8 mouse cellular contexts compared by ENCODE assay signal in genomic region chr8:126565954-126566445, GRCm38 (mm10). TPM values are rescaled to one million over a fixed set of nuclear protein-coding genes. Genes with fewer than 3 reads are reported as not detected.
DNase-seq lines count a peak whose midpoint lies in the region; ATAC-seq and TF ChIP-seq lines count a peak whose summit lies in the region.

No protein-coding gene starts in this region.

- H3K36me3 ChIP-seq in forebrain, embryonic 16.5 days (ENCODE audit: control insufficient read depth, insufficient read depth), result no peaks in the 10 kb centered on the region
- no peaks in the 10 kb centered on the region for H3K36me3 ChIP-seq in macrophage (ENCODE audit: inconsistent target)

- no peaks in the 10 kb centered on the region for H3K27me3 ChIP-seq in forebrain, embryonic 16.5 days (replicated peaks; ENCODE audit: control insufficient read depth, insufficient read depth, low read length)
- H3K27me3 ChIP-seq in cerebellum, adult 2 months (ENCODE audit: control insufficient read depth, insufficient read depth, low read length), result no peaks in the 10 kb centered on the region

- no peak overlapping the region for H3K4me3 ChIP-seq in left cerebral cortex, adult 2 months
- H3K4me3 ChIP-seq in forebrain, embryonic 16.5 days (replicated peaks; ENCODE audit: low read length), result no peak overlapping the region
- H3K4me3 ChIP-seq in macrophage (ENCODE audit: inconsistent target), result no peak overlapping the region
- H3K4me3 ChIP-seq in cerebellum, adult 2 months (replicated peaks; ENCODE audit: insufficient read depth, low read depth, low read length), result no peak overlapping the region

- TF ChIP-seq CTCF in left cerebral cortex, adult 2 months (IDR thresholded peaks at IDR 0.05), result no peak; the same call in 1 of the 2 replicates
- TF ChIP-seq CTCF in cerebellum, adult 2 months (IDR thresholded peaks at IDR 0.05; ENCODE audit: borderline replicate concordance, insufficient read depth, low read depth, low read length), result no peak

- peak; percentile 24; the same call in 1 of the 2 replicates for ATAC-seq in forebrain, embryonic 16.5 days
- peak; percentile 50 to 61 for ATAC-seq in hematopoietic stem cell, adult 5-6 weeks (replicated peaks in 1 of 2; ENCODE audit: insufficient read depth in 1 of 2, low FRiP score in 2 of 2, low TSS enrichment in 1 of 2, low read depth in 1 of 2, poor library complexity in 2 of 2, severe bottlenecking in 2 of 2)

- H3K9ac ChIP-seq in forebrain, embryonic 16.5 days (replicated peaks; ENCODE audit: low read depth, low read length), result no peak overlapping the region

- no peak for DNase-seq in left cerebral cortex, adult 2 months (ENCODE audit: extremely low spot score in 1 of 2, low spot score in 2 of 2)
- DNase-seq in left cerebral cortex, adult 18-20 months (ENCODE audit: low spot score in 2 of 2), result no peak
- no peak for DNase-seq in cerebellum, adult 2 months
- DNase-seq in ovary, postnatal 10 days (ENCODE audit: low spot score), result no peak
- DNase-seq in spleen, adult 18-20 months, result no peak

- no peaks in the 10 kb centered on the region for H3K79me2 ChIP-seq in macrophage (ENCODE audit: inconsistent target)

- peak overlapping the region; percentile 74 for H3K27ac ChIP-seq in left cerebral cortex, adult 2 months
- peak overlapping the region; percentile 74 for H3K27ac ChIP-seq in forebrain, embryonic 16.5 days (ENCODE audit: low read length)
- peak overlapping the region; percentile 90 for H3K27ac ChIP-seq in macrophage
- H3K27ac ChIP-seq in cerebellum, adult 2 months (ENCODE audit: insufficient read depth, low read length), result no peak overlapping the region

- peaks cover 21% of the 10 kb centered on the region for H3K4me1 ChIP-seq in forebrain, embryonic 16.5 days (replicated peaks; ENCODE audit: control insufficient read depth, insufficient read depth, low read length)
- peaks cover 8% of the 10 kb centered on the region for H3K4me1 ChIP-seq in cerebellum, adult 2 months (ENCODE audit: control insufficient read depth, insufficient read depth, low read length)

- no peak for TF ChIP-seq POLR2A in cerebellum, adult 2 months (IDR thresholded peaks at IDR 0.05; ENCODE audit: borderline replicate concordance, insufficient read depth, low read length)

- no peak overlapping the region for H3K4me2 ChIP-seq in forebrain, embryonic 16.5 days (ENCODE audit: low read length)

- no peaks in the 10 kb centered on the region for H3K9me3 ChIP-seq in forebrain, embryonic 16.5 days (ENCODE audit: control insufficient read depth, low read length)

- intact Hi-C loops in left cerebral cortex, adult 2 months (cut with DNase I), result loop anchor here (2.0 kb wide), 1 partner anchor 49 kb away; no protein-coding TSS in a partner anchor

- WGBS in forebrain, embryonic 16.5 days, result 51% methylated on average over 6 of the region's 6 CpGs
- 10% methylated on average over 6 of the region's 6 CpGs for WGBS in macrophage (ENCODE audit: missing documents)
- 69% methylated on average over 6 of the region's 6 CpGs for WGBS in cerebellum, adult 2 months

RNA-seq across cellular contexts. Expression of gene Irf2bp2, which starts 27.8 kb away (rescaled TPM):
- 10 to 100 TPM; 63.9 to 78.4 TPM for total RNA-seq in left cerebral cortex, adult 2 months (2021)
- 10 to 100 TPM; 74.0 to 77.6 TPM for total RNA-seq in left cerebral cortex, adult 18-20 months (2021)
- polyA plus RNA-seq in forebrain, embryonic 16.5 days (2015; fragmentation: Nextera tagmentation; extraction: Ambion mirVana), result 10.1 and 10.7 TPM in 2 replicates
- total RNA-seq in hematopoietic stem cell, adult 5-6 weeks (2017), result 98.4 and 98.7 TPM in 2 replicates
- total RNA-seq in macrophage (2018; cell fraction: chromatin; rRNA removed), result 100 to 1,000 TPM in 19 of 26 experiments, 10 to 100 TPM in 6, 1 to 10 TPM in 1; 2.6 to 175 (median 132) TPM
- 100 to 1,000 TPM in 12 of 26 experiments, 10 to 100 TPM in 14; 12.4 to 139 (median 98.3) TPM for total RNA-seq in macrophage (2018; cell fraction: cytosol; rRNA removed)
- 100 to 1,000 TPM in 23 of 26 experiments, 10 to 100 TPM in 3; 17.9 to 251 (median 174) TPM for total RNA-seq in macrophage (2018; cell fraction: nucleus; rRNA removed)
- 39.1 to 68.1 TPM (median 42.7 TPM) in 3 replicates for polyA plus RNA-seq in macrophage (2018)
- polyA plus RNA-seq in cerebellum, adult 2 months (2012; rRNA removed), result 42.0 and 42.4 TPM in 2 replicates
